Mouse (Mus musculus) adrenal gland, postnatal 25 days (tissue): ENCODE results near the gene Asb10. TPM values are rescaled to one million over a fixed set of nuclear protein-coding genes. Genes with fewer than 3 reads are reported as not detected.
A peak's percentile ranks its signal among the peaks of the same experiment; 100 is the strongest.
"Not testable (repeated sequence)": the region's sequence is repeated elsewhere in the genome, so short reads cannot be mapped to it uniquely, and the experiment has no call there.

Source experiments
- DNase-seq: peaks from one replicate; pipeline ENCODE4 v3.0.0; 2021; ENCODE audit warnings: mixed read lengths
- long read RNA-seq: library from polyadenylated mRNA; stranded (forward); transcript quantifications from one replicate; pipeline ENCODE4 v2.0.0, GENCODE M21; 2021
- total RNA-seq: library from RNA; stranded (reverse); gene quantifications from 2 replicates; pipeline ENCODE4 v1.2.3, GENCODE M21; 2021

Asb10 gene
- 0.67 TPM in 1 of 2 replicates, not detected in the other for total RNA-seq
- long read RNA-seq: 0 reads

DNA sequence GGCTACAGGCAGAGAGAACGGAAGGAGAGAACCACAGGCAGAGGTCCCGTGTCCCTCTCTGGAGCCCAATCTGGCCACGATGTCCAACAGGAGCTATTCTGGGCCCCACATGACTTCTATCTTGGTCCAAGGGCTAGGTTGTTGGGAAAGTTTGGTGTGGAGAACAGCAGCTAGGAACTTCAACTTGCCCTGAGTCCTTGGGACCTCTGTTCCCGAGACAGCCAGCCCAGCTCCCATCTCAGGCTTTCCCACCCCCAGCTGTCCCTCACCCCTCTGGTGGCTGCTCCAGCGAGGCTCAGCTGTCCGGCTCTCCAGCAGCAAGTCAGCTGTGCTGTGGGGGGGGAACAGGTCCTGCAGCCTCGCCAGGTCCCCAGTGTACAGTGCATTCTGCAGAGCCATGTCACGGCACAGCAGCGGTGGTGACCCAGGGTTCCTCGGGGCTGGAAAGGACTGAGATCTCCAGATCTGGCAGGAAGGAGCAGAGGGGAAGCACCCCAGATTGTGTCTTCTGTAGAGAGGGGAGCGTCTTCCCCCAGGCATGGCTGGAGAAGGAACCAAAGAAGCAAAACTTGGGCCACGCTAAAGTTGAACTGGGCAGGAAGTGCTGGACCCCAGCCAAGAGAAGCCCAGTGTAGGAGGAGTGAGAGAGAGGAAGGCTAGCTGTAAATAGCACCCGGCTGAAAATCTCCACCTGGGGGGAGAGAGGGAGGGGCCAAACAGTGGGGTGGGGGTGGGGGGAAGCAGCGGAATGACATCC, at the start of gene Asb10:
TSS of gene Asb10 (minus strand) at position 592 of the 757 bp plus-strand sequence.
- peak; percentile 57 for DNase-seq

DNA sequence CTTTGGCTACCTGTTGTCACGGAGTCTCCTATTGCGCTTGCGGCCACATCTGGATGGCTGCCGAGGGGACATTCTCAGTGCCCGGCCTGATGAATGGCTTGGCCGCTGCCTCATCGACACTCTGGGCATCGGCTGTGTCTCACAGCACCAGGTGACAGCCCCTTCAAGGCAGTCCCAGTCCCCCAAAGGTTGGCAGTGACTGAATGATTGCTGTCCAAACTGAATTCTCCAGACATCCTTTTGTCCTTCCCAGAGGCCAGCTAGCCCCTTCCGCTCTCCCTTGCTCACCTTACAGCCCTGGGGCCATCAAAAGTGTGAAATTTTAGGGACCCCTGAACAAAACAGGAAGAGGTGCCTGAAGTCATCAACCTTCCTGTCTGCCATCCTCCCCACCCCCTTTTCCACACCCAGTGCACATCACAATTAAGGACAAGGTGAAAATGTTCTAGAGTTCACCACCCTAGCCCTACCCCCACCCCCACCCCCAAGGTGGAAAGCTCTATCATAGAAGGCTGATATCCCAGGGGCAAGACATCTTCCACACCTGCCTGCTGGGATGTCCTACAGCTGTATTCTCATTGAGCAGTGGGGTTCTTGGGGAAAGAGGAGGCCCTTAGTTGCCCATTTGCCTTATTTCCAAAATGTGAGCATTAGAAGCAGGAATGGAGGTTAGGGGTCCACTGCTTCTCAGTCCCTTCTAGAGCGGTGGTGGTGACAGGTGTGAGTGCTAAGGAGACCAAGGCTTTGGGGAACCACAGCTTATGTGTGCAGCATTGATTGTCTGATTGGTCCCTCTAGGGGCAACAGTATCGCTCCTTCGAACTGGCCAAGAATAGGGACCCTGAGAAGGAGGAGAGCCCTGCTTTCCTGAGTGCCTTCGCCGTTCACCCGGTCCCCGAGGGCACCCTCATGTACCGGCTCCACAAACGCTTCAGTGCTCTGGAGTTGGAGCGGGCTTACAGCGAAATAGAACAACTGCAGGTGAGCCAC, 49.0 kb upstream of the Asb10 start:
- DNase-seq: no peak

DNA sequence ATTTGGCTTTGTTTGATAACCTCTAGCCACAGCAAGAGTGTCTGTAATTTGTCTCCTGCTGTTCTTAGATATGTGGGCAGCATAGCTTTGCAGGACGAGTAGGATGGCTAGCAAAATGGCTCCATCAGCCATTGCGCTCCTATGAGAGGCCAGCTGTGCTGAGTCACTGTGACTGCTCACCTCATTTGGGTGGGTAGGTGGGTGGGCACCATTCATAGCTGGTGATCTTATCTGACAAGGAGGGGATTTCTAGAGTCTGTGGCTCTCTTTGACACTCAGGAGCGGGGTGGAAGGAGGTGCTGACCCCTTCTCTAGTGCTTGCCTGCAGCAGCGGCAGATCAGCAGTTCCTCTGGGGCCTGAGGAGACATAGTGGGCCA, 46.4 kb upstream of the Asb10 start:
- no peak for DNase-seq

- peak; percentile 79 for DNase-seq
These were observed 45.9 kb upstream of the Asb10 start, which contains the start of gene Chpf2 for GRCm38 (mm10) chr5:24586547-24587199. Chpf2 (plus strand) TSS chr5:24586741.

GRCm38 (mm10) chr5:24586106-24586505, 45.3 kb upstream of the Asb10 start:
- DNase-seq: no peak

- no peak for DNase-seq
These were observed 37.6 kb upstream of the Asb10 start for GRCm38 (mm10) chr5:24578109-24578963.

GRCm38 (mm10) chr5:24577183-24577929, 36.6 kb upstream of the Asb10 start, which contains the start of gene Abcf2:
Abcf2 (minus strand) TSS chr5:24577467.
- DNase-seq: peak; percentile 99

DNA sequence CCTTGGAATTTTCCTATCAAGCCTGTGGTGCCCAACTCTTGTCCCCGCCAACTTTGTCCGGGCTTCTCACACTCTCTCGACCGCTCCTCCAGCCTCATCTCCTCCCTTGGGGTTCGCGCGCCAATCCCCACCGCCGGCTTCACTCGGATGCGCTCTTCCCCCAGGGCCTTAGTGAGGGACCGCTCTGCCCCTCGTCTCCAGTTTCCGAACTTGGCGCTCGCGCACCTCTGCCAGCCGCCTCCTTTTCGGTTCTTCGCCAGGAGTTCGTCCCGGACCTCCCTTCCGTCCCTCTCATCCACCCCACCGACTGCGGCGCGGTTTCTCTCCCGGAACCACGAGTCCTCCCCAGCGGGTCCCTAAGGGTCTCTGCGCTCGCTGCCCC, 36.0 kb upstream of the Asb10 start:
- DNase-seq: no peak

DNA sequence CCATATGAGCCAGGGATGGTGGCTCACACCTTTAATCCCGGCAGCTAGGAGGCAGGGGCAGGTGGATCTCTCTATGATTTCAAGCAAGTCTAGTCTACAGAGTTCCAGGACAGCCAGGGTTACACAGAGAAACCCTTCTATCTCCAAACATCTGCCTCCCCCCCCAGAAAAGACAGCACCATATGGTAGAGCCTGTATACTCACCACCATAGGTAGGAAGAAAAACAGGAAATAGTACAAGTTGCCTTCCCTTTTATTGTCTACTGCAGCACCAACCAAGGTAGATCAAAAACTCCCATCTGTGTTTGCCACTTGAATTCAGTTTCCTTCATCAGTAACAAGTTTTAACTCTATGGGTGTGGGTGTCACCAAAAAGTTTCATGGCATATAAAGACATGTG, 35.2 kb upstream of the Asb10 start:
- DNase-seq: no peak

DNA sequence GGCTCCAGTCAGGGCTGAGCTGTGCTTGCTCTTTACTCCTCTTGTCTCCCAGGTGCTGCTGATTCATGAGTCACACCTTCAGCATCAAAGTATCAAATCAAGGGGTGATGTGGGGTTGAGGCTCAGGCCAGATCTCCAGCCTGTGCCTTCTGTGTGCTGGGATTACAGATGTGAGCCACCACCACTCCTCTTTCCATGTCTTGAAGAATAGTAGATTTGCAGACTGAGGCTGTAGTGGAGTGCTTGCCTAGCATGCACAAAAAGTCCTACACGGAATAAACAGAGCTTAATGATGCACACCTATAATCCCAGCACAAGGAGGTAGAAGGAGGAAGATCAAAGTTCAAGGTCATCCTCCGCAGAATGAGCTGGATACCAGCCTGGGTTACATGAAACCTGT, 15.9 kb upstream of the Asb10 start, which contains the start of gene 4931409K22Rik:
TSS of gene 4931409K22Rik (minus strand) at position 101 of the 400 bp plus-strand sequence.
- DNase-seq: no peak

DNA sequence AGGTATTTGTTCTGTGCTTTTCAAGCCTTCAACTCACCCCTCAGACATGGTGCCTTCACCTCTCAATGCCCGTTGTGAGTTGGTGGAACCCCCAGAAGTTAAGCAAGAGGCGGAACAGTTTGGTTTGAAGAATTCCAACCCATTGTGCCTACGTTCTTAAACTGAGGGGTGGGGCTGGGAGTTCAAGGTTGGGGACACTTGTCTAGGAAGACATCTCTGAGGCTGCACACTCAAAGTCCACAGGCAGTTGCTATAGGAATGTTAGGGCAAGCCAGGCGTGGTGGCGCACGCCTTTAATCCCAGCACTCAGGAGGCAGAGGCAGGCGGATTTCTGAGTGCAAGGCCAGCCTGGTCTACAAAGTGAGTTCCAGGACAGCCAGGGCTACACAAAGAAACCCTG, 14.6 kb upstream of the Asb10 start:
- DNase-seq: not testable (repeated sequence)

DNA sequence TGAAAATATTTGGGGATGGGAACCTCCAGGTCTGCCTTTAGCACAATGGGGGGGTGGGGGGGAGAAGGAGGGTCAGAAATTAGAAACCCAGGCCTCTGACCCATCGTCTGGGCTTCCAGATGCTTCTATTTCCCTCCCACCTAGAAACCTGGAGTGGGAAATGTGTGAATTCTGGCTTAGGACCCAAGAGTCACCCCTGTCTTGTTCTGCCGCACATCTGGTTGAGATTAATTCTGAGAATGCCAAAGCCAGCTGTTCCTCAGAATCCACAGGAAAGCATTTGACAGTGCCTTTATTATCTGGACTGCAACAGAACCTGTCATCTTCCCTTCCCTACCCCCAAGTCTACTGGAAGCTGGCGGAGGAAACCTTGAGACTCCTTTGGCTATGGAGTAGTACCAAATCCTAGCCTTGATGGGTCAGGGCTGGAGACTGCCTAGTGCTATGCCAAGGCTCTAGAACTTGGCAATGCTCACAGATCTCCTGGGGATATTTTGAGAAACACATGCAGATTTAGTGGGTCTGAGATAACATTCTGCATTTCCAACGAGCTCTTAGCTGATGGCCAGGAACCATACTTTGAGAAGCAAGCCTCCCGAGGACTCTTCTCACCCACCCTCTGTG, 13.0 kb upstream of the Asb10 start:
- DNase-seq: no peak

DNA sequence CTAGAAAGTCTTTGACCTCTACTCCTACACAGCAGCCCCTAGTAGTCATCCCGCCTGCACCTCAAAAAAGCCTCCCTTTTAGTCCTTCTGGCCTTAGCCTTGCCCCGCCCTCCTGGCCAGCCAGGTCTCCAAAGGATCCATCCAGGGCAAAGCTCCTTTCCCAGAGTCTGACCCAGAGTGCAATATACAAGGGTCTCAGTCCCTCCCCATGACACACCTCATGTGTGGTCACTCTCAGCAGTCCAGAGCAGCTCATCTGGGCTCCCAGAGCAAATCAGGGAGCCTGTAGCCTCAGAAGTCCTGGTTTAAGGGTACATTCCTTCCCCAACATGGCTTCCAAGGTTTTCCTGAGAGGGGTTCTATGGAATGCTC, 10.5 kb upstream of the Asb10 start:
- DNase-seq: no peak

DNA sequence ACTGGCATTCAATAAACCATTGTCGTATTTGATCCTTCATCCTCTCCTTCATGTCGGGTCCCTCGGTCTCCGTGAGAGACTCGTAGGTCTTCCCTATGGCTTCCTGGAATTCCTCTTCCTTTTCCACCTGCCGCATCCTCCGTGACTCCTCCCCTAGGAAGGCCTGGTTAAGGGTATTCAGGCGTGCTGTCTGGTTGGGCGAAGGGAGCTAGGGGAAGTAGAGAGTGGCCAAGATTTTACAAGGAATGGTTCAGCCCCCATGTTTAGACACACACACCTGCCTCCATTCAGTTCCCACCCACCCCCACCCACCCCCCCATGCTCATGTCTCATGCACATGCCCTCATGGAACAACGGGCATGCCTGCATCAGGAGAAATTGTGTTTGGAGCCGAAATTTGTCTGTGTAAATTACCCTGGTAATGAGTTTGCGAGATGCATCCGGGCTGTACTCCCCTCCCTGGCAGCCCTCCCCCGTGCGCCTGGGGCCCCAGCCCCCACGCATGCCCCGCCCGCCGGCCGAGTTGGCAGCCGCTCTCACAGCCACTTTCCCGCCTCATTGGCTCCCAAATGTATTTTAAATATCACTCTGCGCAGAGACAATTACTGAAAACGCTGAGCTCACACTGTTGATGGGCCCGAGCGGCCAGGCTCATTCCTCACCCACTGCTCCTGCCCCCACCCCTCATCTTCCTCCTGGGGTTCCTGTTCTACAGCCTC, 10.0 kb upstream of the Asb10 start:
- DNase-seq: no peak

DNA sequence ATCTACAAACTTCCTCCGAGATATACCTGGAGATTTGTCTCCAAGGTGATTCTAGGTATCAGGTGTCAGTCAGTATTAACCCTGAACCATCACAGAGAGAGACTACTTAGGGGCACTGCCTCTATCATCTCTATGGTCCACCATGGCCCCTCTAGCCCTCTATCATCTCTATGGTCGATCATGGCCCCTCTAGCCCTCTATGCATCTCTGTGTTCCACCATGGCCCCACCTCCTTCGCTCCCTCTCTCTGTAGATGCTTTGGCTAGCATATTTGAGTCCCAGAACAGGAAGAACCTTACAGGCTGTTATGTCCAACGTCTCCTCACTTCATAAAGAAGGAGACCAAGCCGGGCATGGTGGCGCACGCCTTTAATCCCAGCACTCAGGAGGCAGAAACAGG, 1.9 kb upstream of the Asb10 start:
- no peak for DNase-seq

DNA sequence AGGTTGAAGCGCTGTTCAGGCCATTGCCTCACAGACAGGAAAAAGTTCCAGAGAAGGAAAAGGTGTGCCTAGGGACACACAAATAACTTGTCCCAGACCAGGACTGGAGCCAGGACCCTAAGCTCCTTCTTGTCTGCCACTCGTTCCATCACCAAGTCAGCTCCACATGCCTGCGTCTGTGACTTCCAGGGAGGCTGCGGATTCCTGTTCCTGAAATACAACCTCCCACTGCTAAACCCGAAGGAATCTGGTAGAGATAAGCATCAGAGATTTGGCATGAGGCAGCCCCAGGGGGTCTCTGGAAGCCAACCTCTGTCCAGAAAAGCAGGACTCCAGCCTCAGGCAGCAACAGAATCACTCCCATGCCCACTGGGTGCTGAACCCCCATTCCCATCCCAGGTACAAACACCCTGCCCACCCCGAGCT, 379 bp upstream of the Asb10 start:
- no peak for DNase-seq

DNA sequence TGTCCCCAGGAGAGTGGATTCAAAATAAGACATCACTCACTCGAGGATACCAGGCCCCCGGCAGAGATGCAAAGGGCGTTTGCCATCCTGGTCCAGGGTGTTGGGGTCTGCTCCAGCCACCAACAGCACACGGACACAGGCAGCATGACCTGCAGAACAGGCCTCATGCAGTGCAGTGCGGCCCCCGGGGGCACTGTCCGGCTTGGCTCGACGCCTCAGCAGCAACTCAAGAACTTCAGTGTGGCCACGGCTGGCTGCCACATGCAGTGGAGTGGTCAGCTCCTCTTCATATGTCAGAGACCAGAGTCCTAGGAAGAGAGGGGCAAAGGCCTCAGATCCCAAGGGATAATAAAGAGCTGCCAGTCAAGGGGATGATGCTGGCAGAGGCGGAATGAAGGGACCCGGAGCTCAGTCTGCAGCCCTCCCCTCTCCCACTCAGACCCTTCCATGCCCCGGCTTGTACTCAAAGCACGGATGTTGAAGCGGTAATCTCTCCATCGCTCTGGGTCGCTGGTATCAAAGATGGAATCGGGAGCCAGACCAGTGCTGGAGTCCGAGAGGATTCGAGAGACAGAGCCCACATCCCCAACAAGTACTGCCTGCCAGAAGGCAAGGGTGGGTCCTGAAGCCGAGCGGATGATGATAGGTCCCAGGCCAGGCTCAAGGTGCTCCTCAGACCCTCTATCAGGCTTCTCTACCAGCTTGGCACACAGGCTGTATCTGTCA, 1.0 kb downstream of the Asb10 start:
- no peak for DNase-seq

DNA sequence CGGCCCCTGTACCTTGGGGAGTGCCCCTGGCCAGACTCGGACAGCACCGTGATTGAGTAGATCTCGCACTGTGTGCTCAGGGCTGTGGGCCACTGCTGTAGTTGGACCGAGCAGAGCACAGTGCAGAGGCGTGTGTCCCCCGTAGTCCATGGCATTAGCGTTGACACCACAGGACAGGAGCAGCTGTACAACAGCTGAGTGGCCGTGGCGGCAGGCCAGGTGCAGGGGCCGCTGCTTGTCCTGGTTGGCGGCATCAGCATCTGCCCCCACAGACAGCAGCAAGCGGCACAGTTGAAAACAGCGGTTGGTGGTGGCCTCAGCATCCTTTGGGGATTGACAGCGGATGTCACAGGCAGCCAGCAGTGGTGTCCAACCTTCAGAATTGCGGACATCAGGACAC, 3.2 kb downstream of the Asb10 start:
- DNase-seq: no peak

- peak; percentile 38 for DNase-seq
These were observed 4.3 kb downstream of the Asb10 start for GRCm38 (mm10) chr5:24536511-24536910.
